Mouse (Mus musculus) forebrain, postnatal 0 days (tissue): ENCODE results near the gene Stau1. TPM values are rescaled to one million over a fixed set of nuclear protein-coding genes. Genes with fewer than 3 reads are reported as not detected.

Source experiments
- ATAC-seq: fragments of 200-750 bp; cut with Nextera tagmentation; 2 replicates; pipeline ENCODE4 v1.8.0; 2017; ENCODE audit warnings: mild to moderate bottlenecking, moderate library complexity
- DNase-seq: peaks from one replicate; pipeline ENCODE4 v3.0.0-alpha.2; 2015
- H3K27ac ChIP-seq: fragments of 300-500 bp; sonication (generic); 2 replicates; pipeline ENCODE4 v1.5.1; 2014; ENCODE audit warnings: low read depth, mild to moderate bottlenecking, antibody characterized with exemption, low read length, moderate library complexity, mixed read lengths
- H3K27me3 ChIP-seq: fragments of 300-500 bp; sonication (generic); 2 replicates; pipeline ENCODE4 v1.6.1; 2014; ENCODE audit warnings: mild to moderate bottlenecking, low read length, mixed read lengths; ENCODE audit not compliant: insufficient read depth
- H3K36me3 ChIP-seq: fragments of 300-500 bp; sonication (generic); 2 replicates; pipeline ENCODE4 v1.6.1; 2014; ENCODE audit warnings: mild to moderate bottlenecking, moderate library complexity; ENCODE audit not compliant: insufficient read depth
- H3K4me1 ChIP-seq: fragments of 300-500 bp; sonication (generic); 2 replicates; pipeline ENCODE4 v1.6.1; 2014; ENCODE audit warnings: antibody characterized with exemption; ENCODE audit not compliant: insufficient read depth
- H3K4me2 ChIP-seq: fragments of 300-500 bp; sonication (generic); 2 replicates; pipeline ENCODE4 v1.6.1; 2014; ENCODE audit warnings: low read depth, mild to moderate bottlenecking, moderate library complexity
- H3K4me3 ChIP-seq: fragments of 300-500 bp; sonication (generic); 2 replicates; pipeline ENCODE4 v1.5.1; 2014; ENCODE audit warnings: low read depth, low read length, mixed read lengths
- H3K9ac ChIP-seq: fragments of 300-500 bp; sonication (generic); 2 replicates; pipeline ENCODE4 v1.6.1; 2014; ENCODE audit warnings: mild to moderate bottlenecking
- H3K9me3 ChIP-seq: fragments of 300-500 bp; sonication (generic); 2 replicates; pipeline ENCODE4 v1.6.1; 2016; ENCODE audit warnings: low read length
- CTCF ChIP-seq: sonication (generic); IDR thresholded peaks from 2 replicates; pipeline ENCODE4 v1.5.1; 2016; ENCODE audit warnings: antibody characterized with exemption, control low read depth, low read depth
- WGBS: fragments of 180-500 bp; shearing (Covaris S2); extraction: QIAGEN DNeasy Blood & Tissue Kit; methylation state at CpG from one replicate; pipeline ENCODE4 v1.1.7; 2014; 5-methylcytosine and 5-hydroxymethylcytosine counted together
- polyA plus RNA-seq: library from polyadenylated mRNA; unstranded; fragments of >200 nt; fragmentation: Nextera tagmentation; extraction: Ambion mirVana; gene quantifications from 2 replicates; pipeline ENCODE4 v1.2.1, GENCODE M21; 2015
- total RNA-seq: library from RNA; depleted of rRNA; stranded (reverse); fragments of >200 nt; gene quantifications from 2 replicates; pipeline ENCODE4 v1.2.3, GENCODE M21; 2014

Stau1 gene
- total and polyA plus RNA-seq, 2 experiments from 2014 or later = 39.6 to 97.3 TPM

DNA sequence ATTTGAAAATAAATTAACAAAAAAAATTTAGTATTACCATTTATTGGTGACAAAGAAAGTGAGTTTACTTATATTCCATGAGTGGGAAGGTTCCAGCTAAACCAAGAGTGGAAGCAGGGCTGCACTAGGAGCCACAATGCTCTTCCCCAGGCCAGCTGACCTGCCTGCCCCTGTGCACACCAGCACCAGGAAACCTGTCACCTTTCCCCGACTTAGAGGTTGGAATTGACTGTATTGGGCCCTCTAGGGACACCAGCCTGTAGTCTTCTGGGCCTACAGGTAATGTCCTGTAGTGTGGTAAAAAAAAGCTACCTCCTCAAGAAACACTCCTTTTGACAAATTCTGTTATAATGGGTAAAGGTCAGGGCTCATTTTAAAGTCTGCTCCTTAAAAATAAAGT is 47.9 kb downstream of the Stau1 start:
- Histone ChIP-seq H3K27ac (no peak overlapping the region), H3K4me2 (no peak overlapping the region), H3K9me3 (no peaks in the 10 kb centered on the region), H3K36me3 (peaks cover 83% of the 10 kb centered on the region), H3K4me1 (no peaks in the 10 kb centered on the region), H3K4me3 (no peak overlapping the region), H3K27me3 (no peaks in the 10 kb centered on the region), H3K9ac (no peak overlapping the region)
- TF ChIP-seq CTCF = no peak
- ATAC-seq = no peak
- DNase-seq = no peak
- WGBS = 74% methylated on average over 1 of the region's 1 CpGs

DNA sequence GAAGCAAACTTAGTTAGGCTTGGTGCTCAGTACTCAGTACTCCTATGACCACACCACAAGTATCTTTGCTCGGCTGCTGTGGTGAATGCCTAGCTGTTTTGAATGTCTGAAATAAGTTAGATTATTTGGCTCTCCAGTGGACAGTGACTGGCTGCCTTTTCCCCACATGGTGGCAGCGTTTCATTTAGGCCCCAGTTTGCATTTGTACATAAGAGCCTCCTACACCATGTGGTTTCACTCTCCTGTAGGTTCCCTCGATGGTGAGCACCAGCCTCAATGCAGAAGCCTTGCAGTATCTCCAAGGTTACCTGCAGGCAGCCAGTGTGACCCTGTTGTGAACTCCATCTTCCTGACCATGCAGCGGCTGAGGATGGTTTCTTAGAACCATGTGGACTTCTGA is 50.6 kb downstream of the Stau1 start:
- H3K4me2 ChIP-seq = no peak overlapping the region
- no peak overlapping the region for H3K27ac ChIP-seq
- 62% methylated on average over 4 of the region's 4 CpGs for WGBS
- no peak overlapping the region for H3K9ac ChIP-seq
- no peaks in the 10 kb centered on the region for H3K9me3 ChIP-seq
- H3K4me3 ChIP-seq = no peak overlapping the region
- H3K4me1 ChIP-seq = no peaks in the 10 kb centered on the region
- ATAC-seq = no peak
- TF ChIP-seq CTCF = peak; percentile 52
- DNase-seq = peak; percentile 35
- no peaks in the 10 kb centered on the region for H3K27me3 ChIP-seq
- peaks cover 81% of the 10 kb centered on the region for H3K36me3 ChIP-seq

GRCm38 (mm10) chr2:166944346-166944745 is 51.8 kb downstream of the Stau1 start:
- ATAC-seq (no peak), DNase-seq (no peak)
- H3K9ac ChIP-seq = no peak overlapping the region
- H3K36me3 ChIP-seq = peaks cover 76% of the 10 kb centered on the region
- no peak overlapping the region for H3K27ac ChIP-seq
- no peak overlapping the region for H3K4me2 ChIP-seq
- no peaks in the 10 kb centered on the region for H3K4me1 ChIP-seq
- no peak for TF ChIP-seq CTCF
- H3K9me3 ChIP-seq = no peaks in the 10 kb centered on the region
- H3K27me3 ChIP-seq = no peaks in the 10 kb centered on the region
- no peak overlapping the region for H3K4me3 ChIP-seq
- 74% methylated on average over 1 of the region's 1 CpGs for WGBS

GRCm38 (mm10) chr2:166943146-166943545 is 53.0 kb downstream of the Stau1 start:
- 83% methylated on average over 2 of the region's 2 CpGs for WGBS
- Histone ChIP-seq H3K4me2 (no peak overlapping the region), H3K27me3 (no peaks in the 10 kb centered on the region), H3K9ac (no peak overlapping the region), H3K4me3 (no peak overlapping the region), H3K4me1 (no peaks in the 10 kb centered on the region), H3K36me3 (peaks cover 66% of the 10 kb centered on the region), H3K9me3 (no peaks in the 10 kb centered on the region), H3K27ac (no peak overlapping the region)
- DNase-seq (no peak), ATAC-seq (no peak)
- TF ChIP-seq CTCF = no peak

DNA sequence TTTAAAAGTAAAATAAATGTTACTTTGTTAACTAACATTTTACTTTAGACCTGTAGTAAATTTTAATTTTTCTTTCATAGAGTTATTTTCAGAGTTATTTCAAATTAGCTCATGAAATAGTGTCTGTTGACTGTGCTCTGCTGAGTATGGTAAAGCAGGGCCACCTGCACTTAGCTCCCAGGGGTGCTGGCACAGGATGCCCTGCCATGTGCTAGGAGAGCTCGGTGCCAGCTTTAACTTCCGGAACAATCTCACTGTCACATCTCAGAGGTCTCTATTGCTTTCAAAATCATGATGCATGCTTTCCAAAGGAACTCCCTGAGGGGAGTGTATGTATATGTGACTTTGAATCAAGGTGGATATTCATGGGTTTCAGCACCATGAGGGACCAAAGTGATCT is 59.9 kb downstream of the Stau1 start:
- no peaks in the 10 kb centered on the region for H3K27me3 ChIP-seq
- ATAC-seq (no peak), DNase-seq (no peak)
- H3K4me3 ChIP-seq = no peak overlapping the region
- peaks cover 57% of the 10 kb centered on the region for H3K36me3 ChIP-seq
- WGBS = 80% methylated on average over 2 of the region's 2 CpGs
- no peaks in the 10 kb centered on the region for H3K9me3 ChIP-seq
- no peaks in the 10 kb centered on the region for H3K4me1 ChIP-seq
- H3K4me2 ChIP-seq = no peak overlapping the region
- no peak overlapping the region for H3K9ac ChIP-seq
- TF ChIP-seq CTCF = no peak
- H3K27ac ChIP-seq = no peak overlapping the region

- H3K4me2 ChIP-seq = no peak overlapping the region
- TF ChIP-seq CTCF = no peak
- ATAC-seq (no peak), DNase-seq (no peak)
- no peak overlapping the region for H3K27ac ChIP-seq
- H3K9me3 ChIP-seq = no peaks in the 10 kb centered on the region
- no peaks in the 10 kb centered on the region for H3K4me1 ChIP-seq
- WGBS = 90% methylated on average over 7 of the region's 7 CpGs
- peaks cover 57% of the 10 kb centered on the region for H3K36me3 ChIP-seq
- H3K27me3 ChIP-seq = no peaks in the 10 kb centered on the region
- H3K4me3 ChIP-seq = no peak overlapping the region
- no peak overlapping the region for H3K9ac ChIP-seq
Measured at GRCm38 (mm10) chr2:166935582-166935981, 60.5 kb downstream of the Stau1 start.

GRCm38 (mm10) chr2:166934416-166934815 is 61.7 kb downstream of the Stau1 start:
- no peak for DNase-seq
- H3K4me2 ChIP-seq = no peak overlapping the region
- H3K36me3 ChIP-seq = peaks cover 55% of the 10 kb centered on the region
- 50% methylated on average over 5 of the region's 5 CpGs for WGBS
- no peaks in the 10 kb centered on the region for H3K4me1 ChIP-seq
- H3K27ac ChIP-seq = no peak overlapping the region
- H3K4me3 ChIP-seq = no peak overlapping the region
- no peak overlapping the region for H3K9ac ChIP-seq
- no peak for TF ChIP-seq CTCF
- ATAC-seq = no peak
- no peaks in the 10 kb centered on the region for H3K9me3 ChIP-seq
- H3K27me3 ChIP-seq = no peaks in the 10 kb centered on the region

DNA sequence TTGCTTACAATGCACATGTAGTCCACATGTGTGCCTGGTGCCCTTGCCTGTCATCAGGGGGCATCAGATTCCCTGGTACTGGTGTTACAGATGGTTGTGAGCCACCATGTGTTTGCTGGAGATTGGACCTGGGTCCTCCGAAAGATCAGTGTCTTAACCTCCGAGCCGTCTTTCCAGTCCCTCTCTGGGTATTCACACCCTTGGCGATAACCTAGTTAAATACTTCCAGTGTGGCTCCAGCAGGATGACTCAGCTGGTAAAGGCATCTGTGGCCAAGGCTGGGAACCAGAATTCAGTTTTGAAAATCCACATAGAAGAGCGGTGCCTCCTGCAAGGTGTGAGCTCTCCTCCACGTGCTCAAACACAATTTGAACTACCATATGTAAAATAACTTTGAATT is 62.2 kb downstream of the Stau1 start:
- no peak for TF ChIP-seq CTCF
- DNase-seq (no peak), ATAC-seq (no peak)
- H3K27me3 ChIP-seq = no peaks in the 10 kb centered on the region
- H3K27ac ChIP-seq = no peak overlapping the region
- no peak overlapping the region for H3K4me3 ChIP-seq
- no peak overlapping the region for H3K9ac ChIP-seq
- peaks cover 60% of the 10 kb centered on the region for H3K36me3 ChIP-seq
- 93% methylated on average over 6 of the region's 6 CpGs for WGBS
- H3K9me3 ChIP-seq = no peaks in the 10 kb centered on the region
- no peak overlapping the region for H3K4me2 ChIP-seq
- H3K4me1 ChIP-seq = no peaks in the 10 kb centered on the region
